Mouse (Mus musculus): ENCODE data around the gene Ccdc7a. TPM values are rescaled to one million over a fixed set of nuclear protein-coding genes. Genes with fewer than 3 reads are reported as not detected.

Ccdc7a gene
- not detected in 2 replicates for polyA plus RNA-seq (2012; rRNA removed)

DNA sequence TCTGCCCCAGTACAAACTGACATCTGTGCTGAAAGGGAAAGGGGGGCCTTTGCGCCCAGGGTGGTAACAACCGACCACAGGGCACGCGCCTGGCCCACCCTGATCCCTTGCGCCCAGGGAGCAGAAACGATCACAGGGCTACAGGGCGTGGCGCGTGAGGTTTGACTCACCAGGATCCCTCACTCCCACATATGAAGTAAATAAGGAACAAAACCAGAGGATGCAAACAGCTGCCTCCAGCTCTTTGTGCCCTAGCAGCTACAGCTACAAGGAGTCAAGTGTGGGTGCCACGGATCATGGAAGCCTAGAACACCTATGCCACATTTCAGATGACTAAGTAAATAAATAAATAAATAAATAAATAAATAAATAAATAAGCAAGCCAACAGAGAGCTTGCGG, at the start of gene Ccdc7a:
TSS of gene Ccdc7a (minus strand) at position 101 of the 400 bp plus-strand sequence.

GRCm38 (mm10) chr8:129066834-129067233, 1.5 kb upstream of the Ccdc7a start, which contains the start of gene Ccdc7b:
Gene Ccdc7b (plus strand): TSS chr8:129067134.

GRCm38 (mm10) chr8:128798594-128798993, 266.7 kb downstream of the Ccdc7a start, which contains the start of gene Gm3952:
Gene Gm3952 (minus strand): TSS chr8:128798694.

GRCm38 (mm10) chr8:128685507-128686428, 379.5 kb downstream of the Ccdc7a start, which contains the start of gene Itgb1:
Gene Itgb1 (plus strand): TSS chr8:128685654.

Other genes with a start within 250 kb of the Ccdc7a start
- gene Ccdc7b, start 1.6 kb upstream of the Ccdc7a start, polyA plus RNA-seq (2012; rRNA removed) = not detected in 2 replicates
- gene Gm10999, start 66.1 kb upstream of the Ccdc7a start, polyA plus RNA-seq (2012; rRNA removed) = not detected in 2 replicates
- gene 2610044O15Rik8, start 168.9 kb upstream of the Ccdc7a start, polyA plus RNA-seq (2012; rRNA removed) = 10.8 and 14.5 TPM in 2 replicates

All from central nervous system, embryonic 18 days (tissue).